Mouse (Mus musculus) lung, adult 2 months (tissue): Measurements from ENCODE around the gene Cyp3a25.

Experiments used
- CTCF ChIP-seq: fragments of 200-500 bp; IDR thresholded peaks from 2 replicates; pipeline ENCODE4 v1.5.1; 2011; ENCODE audit warnings: mild to moderate bottlenecking, low read length, control low read depth; ENCODE audit not compliant: insufficient read depth
- POLR2A ChIP-seq: fragments of 200-500 bp; IDR thresholded peaks from 2 replicates; pipeline ENCODE4 v1.6.1; 2011; ENCODE audit warnings: low read depth, mild to moderate bottlenecking, control low read depth, low read length, borderline replicate concordance; ENCODE audit errors: extremely low read depth

- no peak for TF ChIP-seq POLR2A
- no peak for TF ChIP-seq CTCF
These were observed 42.3 kb downstream of the Cyp3a25 start for GRCm38 (mm10) chr5:145967080-145967479.
